Mouse (Mus musculus) hindbrain, embryonic 10.5 days (tissue): Measurements from ENCODE around the gene Gm8334. TPM values are rescaled to one million over a fixed set of nuclear protein-coding genes. Genes with fewer than 3 reads are reported as not detected.
"Not testable (repeated sequence)": the region's sequence is repeated elsewhere in the genome, so short reads cannot be mapped to it uniquely, and the experiment has no call there.

Experiments used
- DNase-seq: peaks from one replicate; pipeline ENCODE4 v3.0.0-alpha.2; 2017; ENCODE audit warnings: low spot score
- H3K27ac ChIP-seq: fragments of 300-500 bp; sonication (generic); 2 replicates; pipeline ENCODE4 v1.5.1; 2016; ENCODE audit warnings: mild to moderate bottlenecking, moderate library complexity
- H3K27me3 ChIP-seq: fragments of 300-500 bp; sonication (generic); 2 replicates; pipeline ENCODE4 v1.6.1; 2016; ENCODE audit warnings: mild to moderate bottlenecking; ENCODE audit not compliant: poor library complexity, insufficient read depth, severe bottlenecking
- H3K36me3 ChIP-seq: fragments of 300-500 bp; sonication (generic); 2 replicates; pipeline ENCODE4 v1.6.1; 2016; ENCODE audit warnings: mild to moderate bottlenecking, moderate library complexity
- H3K4me1 ChIP-seq: fragments of 300-500 bp; sonication (generic); replicated peaks from 2 replicates; pipeline ENCODE4 v1.6.1; 2016; ENCODE audit warnings: mild to moderate bottlenecking
- H3K4me3 ChIP-seq: fragments of 300-500 bp; sonication (generic); 2 replicates; pipeline ENCODE4 v1.5.1; 2016; ENCODE audit warnings: mild to moderate bottlenecking, moderate library complexity
- H3K9me3 ChIP-seq: fragments of 300-500 bp; sonication (generic); 2 replicates; pipeline ENCODE4 v1.6.1; 2016; ENCODE audit warnings: mild to moderate bottlenecking, moderate library complexity
- WGBS: fragments of 180-500 bp; shearing (Covaris S2); methylation state at CpG from one replicate; pipeline ENCODE4 v1.1.7; 2016; 5-methylcytosine and 5-hydroxymethylcytosine counted together
- polyA plus RNA-seq: library from polyadenylated mRNA; unstranded; fragments of >200 nt; fragmentation: Nextera tagmentation; extraction: Ambion mirVana; gene quantifications from 2 replicates; pipeline ENCODE4 v1.2.1, GENCODE M21; 2016

Gene Gm8334
- not detected in 2 replicates for polyA plus RNA-seq

GRCm38 (mm10) chrX:148615053-148615452 lies at the start of gene Gm8334:
Gene Gm8334, minus strand, starts transcription at chrX:148615153.
- not testable (repeated sequence) for H3K9me3 ChIP-seq, H3K27me3 ChIP-seq, DNase-seq, H3K27ac ChIP-seq, H3K36me3 ChIP-seq, H3K4me1 ChIP-seq, H3K4me3 ChIP-seq
- 90% methylated on average over 4 of the region's 7 CpGs for WGBS

DNA sequence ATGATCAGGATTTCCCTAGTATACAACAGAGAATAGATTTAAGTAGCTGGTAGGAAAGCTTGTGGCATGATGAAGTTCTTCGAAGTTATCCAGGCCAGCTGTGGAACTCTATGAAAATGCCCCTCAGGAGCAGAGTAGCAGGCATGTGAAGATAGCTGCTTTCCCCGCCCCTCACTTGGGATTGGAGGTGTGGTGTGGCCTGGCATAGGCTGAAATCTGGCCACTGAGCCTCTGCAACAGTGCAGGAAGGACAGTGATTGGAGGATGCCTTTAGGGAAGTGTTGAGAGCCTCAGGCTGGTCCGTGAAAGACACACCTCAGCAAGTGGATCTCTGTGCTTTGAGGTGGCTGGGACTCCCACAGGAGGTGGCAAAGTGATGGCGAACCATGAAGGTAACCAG lies 48.3 kb upstream of the Gm8334 start, which contains the start of gene Gm15127:
Gene Gm15127, plus strand, starts transcription at position 301 of the 400 bp plus-strand sequence.
- H3K4me3 ChIP-seq, H3K27me3 ChIP-seq, H3K9me3 ChIP-seq, H3K36me3 ChIP-seq, H3K4me1 ChIP-seq, H3K27ac ChIP-seq, DNase-seq: not testable (repeated sequence)
- 77% methylated on average over 3 of the region's 4 CpGs for WGBS

Other genes starting within 250 kb of the Gm8334 start
- not detected in 2 replicates for gene Gm15114, start 126.2 kb downstream of the Gm8334 start, polyA plus RNA-seq
- not detected in 2 replicates for gene Gm15127, start 48.4 kb upstream of the Gm8334 start, polyA plus RNA-seq
- gene Luzp4, start 242.5 kb upstream of the Gm8334 start, polyA plus RNA-seq, result not detected in 2 replicates